Mouse (Mus musculus) kidney, adult 9 months (tissue): ENCODE results near the gene Olfr1019.

Experiments
- DNase-seq: peaks from one replicate; pipeline ENCODE4 v3.0.0; 2022

Olfr1019 gene

DNA sequence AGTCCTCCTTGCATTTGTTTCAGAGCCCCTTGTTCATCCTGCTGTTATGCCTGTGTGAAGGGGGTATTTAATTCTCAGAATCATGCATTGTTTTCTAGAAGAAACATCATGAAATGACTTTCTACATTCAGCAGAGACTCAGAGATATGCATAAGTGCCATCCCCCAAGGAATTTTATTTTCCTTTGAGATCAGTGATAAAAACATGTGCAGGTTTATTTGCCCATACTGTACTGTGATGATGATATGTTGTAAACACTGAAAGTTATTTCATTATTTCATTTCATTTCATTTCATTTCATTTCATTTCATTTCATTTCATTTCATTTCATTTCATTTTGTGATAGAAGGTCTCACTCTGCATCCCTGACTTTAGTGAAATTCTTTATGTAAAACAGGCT is at the start of gene Olfr1019:
Gene Olfr1019, minus strand, starts transcription at position 101 of the 400 bp plus-strand sequence.
- no peak for DNase-seq

DNA sequence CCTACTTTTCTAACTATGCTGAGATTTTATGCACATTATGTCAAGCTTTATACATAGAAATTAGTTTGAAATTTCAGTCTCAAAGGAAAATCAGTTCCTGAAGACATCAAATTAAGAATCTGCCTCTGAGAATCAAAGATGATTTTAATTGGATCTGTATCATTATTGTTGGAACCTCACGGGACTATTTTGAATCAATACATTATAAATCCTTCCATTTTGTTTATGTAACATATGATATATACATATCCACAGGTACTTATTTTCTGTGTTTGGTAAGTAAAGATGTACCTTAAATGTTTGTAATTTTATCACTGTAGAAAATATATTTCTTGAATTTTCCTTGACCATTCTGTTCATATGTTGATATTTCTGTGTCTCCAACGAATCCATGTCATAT is 40.1 kb upstream of the Olfr1019 start, which contains the start of gene Olfr1023:
Gene Olfr1023, plus strand, starts transcription at position 301 of the 400 bp plus-strand sequence.
- DNase-seq = no peak

GRCm38 (mm10) chr2:85868294-85868693 is 23.0 kb upstream of the Olfr1019 start, which contains the start of gene Olfr1022:
Gene Olfr1022 (plus strand): TSS chr2:85868594.
- DNase-seq = no peak

DNA sequence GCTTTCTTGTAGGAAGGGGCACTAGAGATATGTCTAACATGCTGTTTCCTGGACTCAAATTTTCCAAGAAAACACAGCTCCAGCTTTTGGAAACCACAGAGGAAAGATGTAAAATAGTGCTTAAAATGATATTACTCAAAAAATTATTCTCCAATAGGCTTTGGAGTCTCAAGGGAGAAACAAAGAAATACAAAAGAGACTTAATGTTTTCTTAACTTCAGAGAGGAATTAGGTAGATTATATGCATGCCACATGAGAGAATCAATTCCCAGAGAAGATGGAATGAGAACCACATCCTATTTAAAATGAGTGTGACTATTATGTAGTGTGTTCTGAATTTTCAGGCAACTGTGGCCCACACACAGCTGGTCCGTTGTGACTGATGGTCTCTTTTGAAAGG is 1.4 kb upstream of the Olfr1019 start, which contains the start of gene Olfr1020:
Gene Olfr1020, plus strand, starts transcription at position 301 of the 400 bp plus-strand sequence.
- no peak for DNase-seq

- no peak for DNase-seq
These were observed 27.1 kb downstream of the Olfr1019 start, which contains the start of gene Olfr1018 for GRCm38 (mm10) chr2:85818179-85818578. Gene Olfr1018 (plus strand): TSS chr2:85818479.

DNA sequence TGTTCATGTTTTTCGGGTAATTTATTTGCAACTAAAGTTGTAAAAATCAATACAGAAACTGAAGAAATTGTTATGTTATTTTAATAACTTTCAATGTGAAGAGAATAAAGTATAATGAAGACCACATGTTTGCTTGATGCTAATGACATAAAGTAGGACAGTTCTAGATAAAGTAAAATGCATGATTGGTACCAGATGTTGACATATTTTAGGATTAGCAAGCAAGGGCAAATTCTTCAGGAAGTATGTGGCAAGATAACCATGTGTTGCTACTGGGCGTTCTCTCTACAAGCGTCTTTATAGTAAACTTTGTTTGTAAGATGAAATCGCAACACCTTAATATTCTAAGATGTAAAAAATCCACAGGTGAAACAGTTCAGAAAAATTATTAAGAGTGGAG is 40.8 kb downstream of the Olfr1019 start:
- DNase-seq = no peak

- DNase-seq = no peak
These were observed 42.8 kb downstream of the Olfr1019 start, which contains the start of gene Olfr1016 for GRCm38 (mm10) chr2:85802444-85802843. Gene Olfr1016 (minus strand): TSS chr2:85802544.

GRCm38 (mm10) chr2:85792331-85792730 is 53.0 kb downstream of the Olfr1019 start:
- no peak for DNase-seq
